Mouse (Mus musculus) large intestine, adult 2 months (tissue): ENCODE measurements around the gene Bms1. TPM values are rescaled to one million over a fixed set of nuclear protein-coding genes. Genes with fewer than 3 reads are reported as not detected.

ENCODE experiments used
- DNase-seq: peaks from one replicate; pipeline ENCODE4 v3.0.0-alpha.2; 2012; ENCODE audit warnings: low read depth, low spot score
- WGBS: fragments of 180-500 bp; shearing (Covaris S2); methylation state at CpG from one replicate; pipeline ENCODE4 v1.1.7; 2018; 5-methylcytosine and 5-hydroxymethylcytosine counted together
- polyA plus RNA-seq: library from polyadenylated mRNA; depleted of rRNA; stranded (reverse); fragments of >200 nt; gene quantifications from 2 replicates; pipeline ENCODE4 v1.2.3, GENCODE M21; 2012; rRNA removed

The Bms1 gene
- polyA plus RNA-seq = 2.8 and 3.5 TPM in 2 replicates

GRCm38 (mm10) chr6:118419050-118419920, at the start of gene Bms1:
Gene Bms1 (minus strand): TSS chr6:118419474.
- WGBS = under 1% methylated on average over 67 of the region's 67 CpGs
- DNase-seq = peak; percentile 88

GRCm38 (mm10) chr6:118462069-118462705, 42.9 kb upstream of the Bms1 start:
- 86% methylated on average over 15 of the region's 15 CpGs for WGBS
- no peak for DNase-seq

- no peak for DNase-seq
- 82% methylated on average over 1 of the region's 1 CpGs for WGBS
Observed at GRCm38 (mm10) chr6:118457726-118458125, 38.5 kb upstream of the Bms1 start.

- WGBS = under 1% methylated on average over 43 of the region's 43 CpGs
Observed at GRCm38 (mm10) chr6:118455042-118455631, 35.9 kb upstream of the Bms1 start, which contains the start of gene Zfp248. Gene Zfp248 (minus strand): TSS chr6:118455528.

GRCm38 (mm10) chr6:118454452-118454851, 35.2 kb upstream of the Bms1 start:
- DNase-seq = no peak
- WGBS = 34% methylated on average over 8 of the region's 8 CpGs

More at GRCm38 (mm10) chr6:118455042-118455631, 35.9 kb upstream of the Bms1 start, which contains the start of gene Zfp248:
- no peak for DNase-seq

GRCm38 (mm10) chr6:118431502-118431901, 12.2 kb upstream of the Bms1 start:
- 78% methylated on average over 4 of the region's 4 CpGs for WGBS
- DNase-seq = no peak

- 83% methylated on average over 1 of the region's 1 CpGs for WGBS
- no peak for DNase-seq
Observed at GRCm38 (mm10) chr6:118426666-118427065, 7.4 kb upstream of the Bms1 start.

GRCm38 (mm10) chr6:118410428-118410827, 8.8 kb downstream of the Bms1 start:
- no peak for DNase-seq
- WGBS = 94% methylated on average over 1 of the region's 1 CpGs

- no peak for DNase-seq
- 93% methylated on average over 5 of the region's 5 CpGs for WGBS
Observed at GRCm38 (mm10) chr6:118408510-118408909, 10.8 kb downstream of the Bms1 start.

GRCm38 (mm10) chr6:118406421-118406820, 12.9 kb downstream of the Bms1 start:
- no peak for DNase-seq
- WGBS = 62% methylated on average over 4 of the region's 4 CpGs

GRCm38 (mm10) chr6:118390746-118391145, 28.5 kb downstream of the Bms1 start:
- no peak for DNase-seq

- DNase-seq = no peak
Observed at GRCm38 (mm10) chr6:118385962-118386361, 33.3 kb downstream of the Bms1 start.

GRCm38 (mm10) chr6:118381234-118381633, 38.0 kb downstream of the Bms1 start:
- WGBS = 54% methylated on average over 4 of the region's 4 CpGs
- no peak for DNase-seq

More at GRCm38 (mm10) chr6:118385962-118386361, 33.3 kb downstream of the Bms1 start:
- 91% methylated on average over 3 of the region's 3 CpGs for WGBS

- no peak for DNase-seq
- 40% methylated on average over 3 of the region's 3 CpGs for WGBS
Observed at GRCm38 (mm10) chr6:118380630-118381029, 38.6 kb downstream of the Bms1 start.

- 30% methylated on average over 20 of the region's 20 CpGs for WGBS
- no peak for DNase-seq
Observed at GRCm38 (mm10) chr6:118379451-118380167, 39.7 kb downstream of the Bms1 start.

- no peak for DNase-seq
- 75% methylated on average over 9 of the region's 10 CpGs for whole genome bisulfite sequencing
Observed at GRCm38 (mm10) chr6:118377611-118378010, 41.7 kb downstream of the Bms1 start.

- no peak for DNase-seq
- 18% methylated on average over 10 of the region's 10 CpGs for WGBS
Observed at GRCm38 (mm10) chr6:118376023-118376422, 43.3 kb downstream of the Bms1 start.

- DNase-seq = no peak
- WGBS = 24% methylated on average over 3 of the region's 3 CpGs
Observed at GRCm38 (mm10) chr6:118375457-118375856, 43.8 kb downstream of the Bms1 start.

GRCm38 (mm10) chr6:118375026-118375425, 44.2 kb downstream of the Bms1 start:
- no peak for DNase-seq
- WGBS = 60% methylated on average over 3 of the region's 3 CpGs

- no peak for DNase-seq
- WGBS = 26% methylated on average over 5 of the region's 5 CpGs
Observed at GRCm38 (mm10) chr6:118373294-118373693, 46.0 kb downstream of the Bms1 start.
